Mouse (Mus musculus): ENCODE measurements around the gene Tfpt.

DNA sequence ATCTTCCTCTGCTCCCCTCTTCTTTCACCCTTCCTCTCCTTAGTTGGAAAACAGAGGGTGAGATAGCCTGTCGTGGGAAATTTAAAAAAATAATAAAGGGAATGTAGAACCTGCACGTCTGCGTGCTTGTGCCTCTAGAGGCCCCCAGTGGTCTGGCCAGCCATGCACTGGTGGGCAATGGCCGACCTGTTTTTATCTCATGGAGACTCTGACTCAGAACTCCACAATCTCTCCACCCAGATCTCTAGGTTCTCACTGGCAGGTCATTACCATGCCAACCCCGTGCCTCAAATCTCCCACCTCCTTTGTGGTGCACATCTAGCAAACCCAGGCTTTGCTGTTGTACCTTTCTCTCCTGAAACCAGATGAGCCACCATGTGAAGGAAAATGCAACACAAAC lies 35.0 kb downstream of the Tfpt start:
- TF ChIP-seq CTCF (IDR thresholded peaks at IDR 0.05; ENCODE audit: low read depth, low read length), result no peak
- TF ChIP-seq POLR2A (IDR thresholded peaks at IDR 0.05; ENCODE audit: borderline replicate concordance, low read depth, low read length), result no peak
